Mouse (Mus musculus): ENCODE data around the gene Mrgprg. TPM values are rescaled to one million over a fixed set of nuclear protein-coding genes. Genes with fewer than 3 reads are reported as not detected.
A peak's percentile ranks its signal among the peaks of the same experiment; 100 is the strongest.

Mrgprg gene
- total RNA-seq, 1 experiment, result not detected

GRCm38 (mm10) chr7:143739511-143740461 lies 27.0 kb downstream of the Mrgprg start:
- peak overlapping the region; percentile 66 for H3K9ac ChIP-seq (ENCODE audit: insufficient read depth, low read depth, low read length, poor library complexity, severe bottlenecking)
- TF ChIP-seq HCFC1 (IDR thresholded peaks at IDR 0.05; ENCODE audit: borderline replicate concordance, insufficient read depth, low read length) (no peak), ZNF384 (IDR thresholded peaks at IDR 0.05; ENCODE audit: low read depth, low read length) (no peak), ZC3H11A (IDR thresholded peaks at IDR 0.05; ENCODE audit: borderline replicate concordance, low read depth, low read length) (no peak), MAFK (IDR thresholded peaks at IDR 0.05; ENCODE audit: insufficient read depth, low read depth, low read length) (no peak), CHD2 (IDR thresholded peaks at IDR 0.05; ENCODE audit: low read depth, low read length) (no peak)
- H3K27ac ChIP-seq (ENCODE audit: insufficient read depth, low read depth, low read length, poor library complexity, severe bottlenecking), result no peak overlapping the region
- peaks cover 0 to 11% of the 10 kb centered on the region in 2 experiments; a peak in 1 of 4 replicates for H3K4me1 ChIP-seq (ENCODE audit: control insufficient read depth in 2 of 2, insufficient read depth in 2 of 2, low read length in 2 of 2, poor library complexity in 1 of 2)
- H3K36me3 ChIP-seq (ENCODE audit: control insufficient read depth, insufficient read depth, low read length, poor library complexity, severe bottlenecking), result no peaks in the 10 kb centered on the region
- H3K9me3 ChIP-seq (ENCODE audit: control insufficient read depth, insufficient read depth, low read depth, low read length), result no peaks in the 10 kb centered on the region
- in situ Hi-C loops (cut with MboI; ENCODE audit: low sequenced_read_pairs in 2 of 2, unreplicated experiment in 2 of 2), result no loop called here
- peak; percentile 31 for DNase-seq (ENCODE audit: low read depth, low spot score)
- H3K4me3 ChIP-seq (ENCODE audit: insufficient read depth in 1 of 2, low read depth in 1 of 2, low read length in 2 of 2, poor library complexity in 1 of 2, severe bottlenecking in 1 of 2), result peak overlapping the region; percentile 61 to 78

GRCm38 (mm10) chr7:143738601-143739006 lies 28.2 kb downstream of the Mrgprg start:
- Histone ChIP-seq H3K4me1 (ENCODE audit: control insufficient read depth in 2 of 2, insufficient read depth in 2 of 2, low read length in 2 of 2, poor library complexity in 1 of 2) (peaks cover 0 to 11% of the 10 kb centered on the region in 2 experiments; a peak in 1 of 4 replicates), H3K9me3 (ENCODE audit: control insufficient read depth, insufficient read depth, low read depth, low read length) (no peaks in the 10 kb centered on the region), H3K36me3 (ENCODE audit: control insufficient read depth, insufficient read depth, low read length, poor library complexity, severe bottlenecking) (no peaks in the 10 kb centered on the region), H3K4me3 (ENCODE audit: insufficient read depth in 1 of 2, low read depth in 1 of 2, low read length in 2 of 2, poor library complexity in 1 of 2, severe bottlenecking in 1 of 2) (no peak overlapping the region), H3K9ac (ENCODE audit: insufficient read depth, low read depth, low read length, poor library complexity, severe bottlenecking) (no peak overlapping the region), H3K27ac (ENCODE audit: insufficient read depth, low read depth, low read length, poor library complexity, severe bottlenecking) (no peak overlapping the region)
- TF ChIP-seq HCFC1 (IDR thresholded peaks at IDR 0.05; ENCODE audit: borderline replicate concordance, insufficient read depth, low read length), result no peak
- no peak for TF ChIP-seq CHD2 (IDR thresholded peaks at IDR 0.05; ENCODE audit: low read depth, low read length)
- TF ChIP-seq MAFK (IDR thresholded peaks at IDR 0.05; ENCODE audit: insufficient read depth, low read depth, low read length), result no peak
- TF ChIP-seq ZC3H11A (IDR thresholded peaks at IDR 0.05; ENCODE audit: borderline replicate concordance, low read depth, low read length), result no peak
- no peak for TF ChIP-seq ZNF384 (IDR thresholded peaks at IDR 0.05; ENCODE audit: low read depth, low read length)
- in situ Hi-C loops (cut with MboI; ENCODE audit: low sequenced_read_pairs in 2 of 2, unreplicated experiment in 2 of 2), result no loop called here
- no peak for DNase-seq (ENCODE audit: low read depth, low spot score)

GRCm38 (mm10) chr7:143738194-143738593 lies 28.6 kb downstream of the Mrgprg start:
- H3K27ac ChIP-seq (ENCODE audit: insufficient read depth, low read depth, low read length, poor library complexity, severe bottlenecking), result no peak overlapping the region
- no peaks in the 10 kb centered on the region for H3K9me3 ChIP-seq (ENCODE audit: control insufficient read depth, insufficient read depth, low read depth, low read length)
- no peak for DNase-seq (ENCODE audit: low read depth, low spot score)
- H3K36me3 ChIP-seq (ENCODE audit: control insufficient read depth, insufficient read depth, low read length, poor library complexity, severe bottlenecking), result no peaks in the 10 kb centered on the region
- peaks cover 0 to 11% of the 10 kb centered on the region in 2 experiments; a peak in 1 of 4 replicates for H3K4me1 ChIP-seq (ENCODE audit: control insufficient read depth in 2 of 2, insufficient read depth in 2 of 2, low read length in 2 of 2, poor library complexity in 1 of 2)
- H3K9ac ChIP-seq (ENCODE audit: insufficient read depth, low read depth, low read length, poor library complexity, severe bottlenecking), result no peak overlapping the region
- no peak for TF ChIP-seq ZNF384 (IDR thresholded peaks at IDR 0.05; ENCODE audit: low read depth, low read length)
- no peak for TF ChIP-seq ZC3H11A (IDR thresholded peaks at IDR 0.05; ENCODE audit: borderline replicate concordance, low read depth, low read length)
- TF ChIP-seq MAFK (IDR thresholded peaks at IDR 0.05; ENCODE audit: insufficient read depth, low read depth, low read length), result no peak
- TF ChIP-seq CHD2 (IDR thresholded peaks at IDR 0.05; ENCODE audit: low read depth, low read length), result no peak
- H3K4me3 ChIP-seq (ENCODE audit: insufficient read depth in 1 of 2, low read depth in 1 of 2, low read length in 2 of 2, poor library complexity in 1 of 2, severe bottlenecking in 1 of 2), result no peak overlapping the region
- in situ Hi-C loops (cut with MboI; ENCODE audit: low sequenced_read_pairs in 2 of 2, unreplicated experiment in 2 of 2), result no loop called here

- H3K27ac ChIP-seq (ENCODE audit: insufficient read depth, low read depth, low read length, poor library complexity, severe bottlenecking), result no peak overlapping the region
- no peaks in the 10 kb centered on the region for H3K36me3 ChIP-seq (ENCODE audit: control insufficient read depth, insufficient read depth, low read length, poor library complexity, severe bottlenecking)
- no peak overlapping the region for H3K9ac ChIP-seq (ENCODE audit: insufficient read depth, low read depth, low read length, poor library complexity, severe bottlenecking)
- no peak for DNase-seq (ENCODE audit: low read depth, low spot score)
- no peak overlapping the region for H3K4me3 ChIP-seq (ENCODE audit: insufficient read depth in 1 of 2, low read depth in 1 of 2, low read length in 2 of 2, poor library complexity in 1 of 2, severe bottlenecking in 1 of 2)
- TF ChIP-seq MAFK (IDR thresholded peaks at IDR 0.05; ENCODE audit: insufficient read depth, low read depth, low read length) (no peak), CHD2 (IDR thresholded peaks at IDR 0.05; ENCODE audit: low read depth, low read length) (no peak), ZNF384 (IDR thresholded peaks at IDR 0.05; ENCODE audit: low read depth, low read length) (no peak), ZC3H11A (IDR thresholded peaks at IDR 0.05; ENCODE audit: borderline replicate concordance, low read depth, low read length) (no peak), HCFC1 (IDR thresholded peaks at IDR 0.05; ENCODE audit: borderline replicate concordance, insufficient read depth, low read length) (no peak)
- H3K4me1 ChIP-seq (ENCODE audit: control insufficient read depth in 2 of 2, insufficient read depth in 2 of 2, low read length in 2 of 2, poor library complexity in 1 of 2), result no peaks in the 10 kb centered on the region
- no peaks in the 10 kb centered on the region for H3K9me3 ChIP-seq (ENCODE audit: control insufficient read depth, insufficient read depth, low read depth, low read length)
- in situ Hi-C loops (cut with MboI; ENCODE audit: low sequenced_read_pairs in 2 of 2, unreplicated experiment in 2 of 2), result no loop called here
These were observed 33.0 kb downstream of the Mrgprg start for GRCm38 (mm10) chr7:143733746-143734145.
